Mouse (Mus musculus) bone marrow, adult 2 months (tissue): ENCODE measurements around the gene Anapc11.

Experiments
- CTCF ChIP-seq: fragments of 200-500 bp; IDR thresholded peaks from 2 replicates; pipeline ENCODE4 v1.5.1; 2011; ENCODE audit warnings: low read length, control low read depth; ENCODE audit not compliant: control insufficient read depth, insufficient read depth
- POLR2A ChIP-seq: fragments of 200-500 bp; IDR thresholded peaks from 2 replicates; pipeline ENCODE4 v1.6.1; 2011; ENCODE audit warnings: low read depth, mild to moderate bottlenecking, control low read depth, low read length, borderline replicate concordance; ENCODE audit not compliant: control insufficient read depth

- no peak for TF ChIP-seq POLR2A
- TF ChIP-seq CTCF: no peak
Observed at GRCm38 (mm10) chr11:120641869-120642268, 43.6 kb downstream of the Anapc11 start.
